Mouse (Mus musculus): ENCODE results near the gene Rbbp4. TPM values are rescaled to one million over a fixed set of nuclear protein-coding genes. Genes with fewer than 3 reads are reported as not detected.
A peak's percentile ranks its signal among the peaks of the same experiment; 100 is the strongest.
"Not testable (repeated sequence)": the region's sequence is repeated elsewhere in the genome, so short reads cannot be mapped to it uniquely, and the experiment has no call there.

Gene Rbbp4
- polyA plus RNA-seq, 1 experiment from 2014 or later = 159 TPM

DNA sequence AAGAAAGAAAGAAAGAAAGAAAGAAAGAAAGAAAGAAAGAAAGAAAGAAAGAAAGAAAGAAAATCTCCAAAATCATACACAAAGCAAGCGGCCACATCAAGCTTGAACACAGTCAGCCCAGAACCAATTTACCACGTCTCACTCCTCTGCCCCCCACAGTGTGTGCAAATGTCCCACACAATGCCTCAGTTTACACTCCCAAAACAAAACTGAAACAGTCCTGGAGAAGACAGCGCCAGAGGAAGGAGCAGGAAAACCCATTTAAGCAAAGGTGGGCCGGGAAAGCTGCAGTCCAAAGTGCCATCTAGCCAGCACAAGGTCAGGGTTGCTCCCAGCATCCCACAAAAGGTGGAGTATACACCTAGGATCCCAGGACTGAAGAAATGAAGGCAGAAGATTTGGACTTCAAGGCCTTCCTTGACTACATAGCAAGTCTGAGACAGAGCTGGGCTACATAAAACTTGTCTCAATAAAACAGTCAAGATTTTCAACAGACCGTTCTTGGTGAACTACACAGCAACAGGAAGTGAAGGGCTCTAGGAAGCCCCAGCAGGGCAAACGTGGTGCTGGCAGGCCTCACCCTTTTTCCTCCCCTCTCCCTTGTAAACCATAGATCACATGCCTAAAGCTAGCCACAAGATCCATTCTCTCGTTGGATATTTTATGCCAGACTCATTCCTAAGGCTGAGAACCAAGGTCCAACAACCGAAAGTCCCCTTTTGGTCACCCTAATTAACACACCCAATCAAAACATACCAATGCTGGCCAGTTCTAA lies 38.2 kb upstream of the Rbbp4 start:
- H3K4me1 ChIP-seq (ENCODE audit: insufficient read depth, low read depth, low read length) = peaks cover 4% of the 10 kb centered on the region; the same call in 1 of the 2 replicates
- H3K27ac ChIP-seq (ENCODE audit: low read length) = no peak overlapping the region
- H3K9me3 ChIP-seq (ENCODE audit: low read length) = no peaks in the 10 kb centered on the region
- WGBS = 44% methylated on average over 8 of the region's 8 CpGs
- no peaks in the 10 kb centered on the region for H3K27me3 ChIP-seq (replicated peaks; ENCODE audit: insufficient read depth, low read length)
- no peak overlapping the region for H3K9ac ChIP-seq (replicated peaks; ENCODE audit: low read depth)
- peak; percentile 35 for DNase-seq (ENCODE audit: low spot score)
- no peak overlapping the region for H3K4me2 ChIP-seq (replicated peaks; ENCODE audit: low read depth, low read length)
- no peak for ATAC-seq
- no peak for TF ChIP-seq EP300 (IDR thresholded peaks at IDR 0.05)
- TF ChIP-seq CTCF (IDR thresholded peaks at IDR 0.05) = no peak
- H3K36me3 ChIP-seq (ENCODE audit: insufficient read depth, low read length) = no peaks in the 10 kb centered on the region
- no peak overlapping the region for H3K4me3 ChIP-seq (ENCODE audit: low read depth, low read length)

DNA sequence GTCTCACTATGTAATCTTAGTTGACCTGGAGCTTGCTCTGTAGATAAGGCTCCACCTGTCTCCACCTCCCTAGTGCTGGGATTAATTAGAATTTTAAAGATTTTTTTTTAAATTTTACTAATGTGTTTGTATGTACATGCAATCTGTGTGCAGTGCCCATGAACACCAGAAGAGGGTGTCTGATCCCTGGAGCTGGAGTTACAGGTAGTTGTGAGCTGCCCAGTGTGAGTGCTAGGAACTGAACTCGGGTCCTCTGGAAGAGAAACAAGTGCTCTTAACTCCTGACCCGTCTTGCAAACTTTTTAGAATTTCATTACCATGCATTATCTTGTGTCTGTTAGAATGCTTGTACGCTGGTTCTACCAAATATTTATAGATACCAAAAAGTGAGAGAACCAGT lies 36.2 kb upstream of the Rbbp4 start:
- peak; percentile 40 for TF ChIP-seq CTCF (IDR thresholded peaks at IDR 0.05)
- no peak for TF ChIP-seq EP300 (IDR thresholded peaks at IDR 0.05)
- DNase-seq (ENCODE audit: low spot score) (no peak), ATAC-seq (no peak)
- Histone ChIP-seq H3K4me2 (replicated peaks; ENCODE audit: low read depth, low read length) (no peak overlapping the region), H3K4me1 (ENCODE audit: insufficient read depth, low read depth, low read length) (peaks cover 4% of the 10 kb centered on the region; the same call in 1 of the 2 replicates), H3K36me3 (ENCODE audit: insufficient read depth, low read length) (no peaks in the 10 kb centered on the region), H3K9ac (replicated peaks; ENCODE audit: low read depth) (no peak overlapping the region), H3K27ac (ENCODE audit: low read length) (no peak overlapping the region), H3K4me3 (ENCODE audit: low read depth, low read length) (no peak overlapping the region), H3K27me3 (replicated peaks; ENCODE audit: insufficient read depth, low read length) (no peaks in the 10 kb centered on the region), H3K9me3 (ENCODE audit: low read length) (no peaks in the 10 kb centered on the region)
- WGBS = 91% methylated on average over 3 of the region's 3 CpGs

GRCm38 (mm10) chr4:129365224-129365623 lies 30.1 kb upstream of the Rbbp4 start:
- TF ChIP-seq CTCF (IDR thresholded peaks at IDR 0.05) = no peak
- no peak for TF ChIP-seq EP300 (IDR thresholded peaks at IDR 0.05)
- WGBS = 75% methylated on average over 5 of the region's 5 CpGs
- H3K27ac ChIP-seq (ENCODE audit: low read length) = no peak overlapping the region
- H3K4me3 ChIP-seq (ENCODE audit: low read depth, low read length) = no peak overlapping the region
- H3K9me3 ChIP-seq (ENCODE audit: low read length) = no peaks in the 10 kb centered on the region
- H3K4me1 ChIP-seq (ENCODE audit: insufficient read depth, low read depth, low read length) = no peaks in the 10 kb centered on the region
- no peaks in the 10 kb centered on the region for H3K27me3 ChIP-seq (replicated peaks; ENCODE audit: insufficient read depth, low read length)
- no peak overlapping the region for H3K9ac ChIP-seq (replicated peaks; ENCODE audit: low read depth)
- ATAC-seq (no peak), DNase-seq (ENCODE audit: low spot score) (no peak)
- 0 out of 2 replicates have a peak, but pooled peaks cover under 1% of the 10 kb centered on the region for H3K36me3 ChIP-seq (ENCODE audit: insufficient read depth, low read length)
- H3K4me2 ChIP-seq (replicated peaks; ENCODE audit: low read depth, low read length) = no peak overlapping the region

DNA sequence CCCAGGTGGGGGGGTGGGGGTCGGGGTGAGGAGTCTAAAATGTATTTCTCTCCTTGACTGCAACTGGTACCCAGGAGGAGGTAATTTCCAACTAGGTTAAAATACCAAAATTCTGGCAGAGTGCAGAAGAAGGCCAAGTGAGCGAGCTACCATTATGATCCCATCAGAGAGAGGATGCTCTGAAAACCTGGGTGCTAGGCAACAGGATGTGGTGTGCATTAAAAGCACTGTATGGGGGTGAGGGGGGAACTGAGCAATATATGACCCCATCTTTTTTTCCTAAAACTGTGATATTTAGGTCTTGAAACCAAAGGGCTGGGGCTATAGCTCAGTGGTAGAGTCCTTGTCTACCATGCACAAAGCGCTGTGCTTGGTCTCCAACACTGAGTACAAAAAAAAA lies 29.2 kb upstream of the Rbbp4 start:
- no peaks in the 10 kb centered on the region for H3K9me3 ChIP-seq (ENCODE audit: low read length)
- no peak overlapping the region for H3K27ac ChIP-seq (ENCODE audit: low read length)
- H3K4me1 ChIP-seq (ENCODE audit: insufficient read depth, low read depth, low read length) = no peaks in the 10 kb centered on the region
- H3K9ac ChIP-seq (replicated peaks; ENCODE audit: low read depth) = no peak overlapping the region
- WGBS = 83% methylated on average over 3 of the region's 3 CpGs
- no peak overlapping the region for H3K4me3 ChIP-seq (ENCODE audit: low read depth, low read length)
- 0 out of 2 replicates have a peak, but pooled peaks cover 7% of the 10 kb centered on the region for H3K36me3 ChIP-seq (ENCODE audit: insufficient read depth, low read length)
- DNase-seq (ENCODE audit: low spot score) (no peak), ATAC-seq (no peak)
- no peak for TF ChIP-seq CTCF (IDR thresholded peaks at IDR 0.05)
- TF ChIP-seq EP300 (IDR thresholded peaks at IDR 0.05) = no peak
- H3K4me2 ChIP-seq (replicated peaks; ENCODE audit: low read depth, low read length) = no peak overlapping the region
- H3K27me3 ChIP-seq (replicated peaks; ENCODE audit: insufficient read depth, low read length) = no peaks in the 10 kb centered on the region

- H3K4me3 ChIP-seq (ENCODE audit: low read depth, low read length) = no peak overlapping the region
- no peak for DNase-seq (ENCODE audit: low spot score)
- no peak overlapping the region for H3K9ac ChIP-seq (replicated peaks; ENCODE audit: low read depth)
- no peaks in the 10 kb centered on the region for H3K4me1 ChIP-seq (ENCODE audit: insufficient read depth, low read depth, low read length)
- H3K27me3 ChIP-seq (replicated peaks; ENCODE audit: insufficient read depth, low read length) = no peaks in the 10 kb centered on the region
- no peak overlapping the region for H3K4me2 ChIP-seq (replicated peaks; ENCODE audit: low read depth, low read length)
- TF ChIP-seq EP300 (IDR thresholded peaks at IDR 0.05) (no peak), CTCF (IDR thresholded peaks at IDR 0.05) (no peak)
- ATAC-seq = no peak
- WGBS = 88% methylated on average over 9 of the region's 9 CpGs
- H3K9me3 ChIP-seq (ENCODE audit: low read length) = no peaks in the 10 kb centered on the region
- no peak overlapping the region for H3K27ac ChIP-seq (ENCODE audit: low read length)
- H3K36me3 ChIP-seq (ENCODE audit: insufficient read depth, low read length) = 0 out of 2 replicates have a peak, but pooled peaks cover 7% of the 10 kb centered on the region
Observed at GRCm38 (mm10) chr4:129363463-129363862, 28.3 kb upstream of the Rbbp4 start.

GRCm38 (mm10) chr4:129362771-129363170 lies 27.6 kb upstream of the Rbbp4 start:
- Histone ChIP-seq H3K27me3 (replicated peaks; ENCODE audit: insufficient read depth, low read length) (no peaks in the 10 kb centered on the region), H3K36me3 (ENCODE audit: insufficient read depth, low read length) (0 out of 2 replicates have a peak, but pooled peaks cover 7% of the 10 kb centered on the region), H3K4me1 (ENCODE audit: insufficient read depth, low read depth, low read length) (no peaks in the 10 kb centered on the region), H3K4me2 (replicated peaks; ENCODE audit: low read depth, low read length) (no peak overlapping the region), H3K9me3 (ENCODE audit: low read length) (no peaks in the 10 kb centered on the region), H3K27ac (ENCODE audit: low read length) (no peak overlapping the region), H3K9ac (replicated peaks; ENCODE audit: low read depth) (no peak overlapping the region), H3K4me3 (ENCODE audit: low read depth, low read length) (no peak overlapping the region)
- DNase-seq (ENCODE audit: low spot score) (no peak), ATAC-seq (no peak)
- WGBS = 57% methylated on average over 5 of the region's 5 CpGs
- TF ChIP-seq CTCF (IDR thresholded peaks at IDR 0.05) = no peak
- TF ChIP-seq EP300 (IDR thresholded peaks at IDR 0.05) = no peak

GRCm38 (mm10) chr4:129362238-129362637 lies 27.1 kb upstream of the Rbbp4 start:
- not testable (repeated sequence) for H3K27me3 ChIP-seq (replicated peaks; ENCODE audit: insufficient read depth, low read length); H3K4me2 ChIP-seq (replicated peaks; ENCODE audit: low read depth, low read length); H3K4me1 ChIP-seq (ENCODE audit: insufficient read depth, low read depth, low read length); H3K9ac ChIP-seq (replicated peaks; ENCODE audit: low read depth); ATAC-seq; H3K9me3 ChIP-seq (ENCODE audit: low read length); H3K27ac ChIP-seq (ENCODE audit: low read length); DNase-seq (ENCODE audit: low spot score); H3K4me3 ChIP-seq (ENCODE audit: low read depth, low read length)
- peaks cover 11% of the 10 kb centered on the region; the same call in 1 of the 2 replicates for H3K36me3 ChIP-seq (ENCODE audit: insufficient read depth, low read length)
- WGBS = 82% methylated on average over 3 of the region's 3 CpGs

Measured in lung, postnatal 0 days (tissue).